Mouse (Mus musculus) cortical plate, adult 2 months (tissue): ENCODE measurements around the gene Alox12.

Source experiments
- CTCF ChIP-seq: fragments of 200-500 bp; IDR thresholded peaks from 2 replicates; pipeline ENCODE4 v1.5.1; 2011; ENCODE audit warnings: mild to moderate bottlenecking, control low read depth, low read length; ENCODE audit not compliant: insufficient read depth; ENCODE audit errors: extremely low read depth
- POLR2A ChIP-seq: fragments of 200-500 bp; IDR thresholded peaks from 2 replicates; pipeline ENCODE4 v1.6.1; 2011; ENCODE audit warnings: mild to moderate bottlenecking, low read length, control low read depth; ENCODE audit not compliant: insufficient read depth; ENCODE audit errors: extremely low read depth

GRCm38 (mm10) chr11:70220323-70220722 is 34.8 kb downstream of the Alox12 start:
- TF ChIP-seq POLR2A (no peak), CTCF (no peak)
